ENCODE assay signal across 9 mouse cellular contexts in the genomic region with DNA sequence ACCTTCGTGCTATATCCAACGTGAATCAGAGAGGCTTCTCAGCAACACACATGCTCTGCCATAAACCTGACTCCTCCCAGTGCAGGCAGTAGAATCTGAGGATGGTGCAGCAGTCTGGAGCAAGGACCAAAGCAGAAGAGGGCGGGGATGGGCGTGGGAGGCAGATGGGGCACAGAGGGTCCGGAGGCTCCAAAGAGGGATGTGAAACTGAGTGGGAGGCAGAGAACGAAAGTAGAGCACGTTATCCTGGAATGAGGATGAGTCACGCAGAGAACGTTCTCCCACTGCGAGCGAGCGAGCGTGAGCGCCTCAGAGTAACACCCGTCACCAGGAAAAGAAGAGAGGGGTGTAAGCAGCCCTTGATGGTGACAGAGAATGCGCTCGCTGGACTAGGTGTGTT. TPM values are rescaled to one million over a fixed set of nuclear protein-coding genes. Genes with fewer than 3 reads are reported as not detected.
DNase-seq lines count a peak whose midpoint lies in the region; ATAC-seq lines count a peak whose summit lies in the region.
"Had no signal": no experiment of that assay in that cellular context is flagged by ENCODE, and none has a peak within 500 bp of the region (broad histone marks: within the 10 kb centered on the region; RNA-seq: fewer than 3 reads in every experiment).

No protein-coding gene starts in this region.

- H3K4me2 ChIP-seq in liver, embryonic 11.5 days: no peak overlapping the region; the same call in 1 of the 2 replicates
- H3K4me2 ChIP-seq: hindbrain, embryonic 15.5 days had no signal

- H3K79me2 ChIP-seq in macrophage (ENCODE audit: inconsistent target): no peaks in the 10 kb centered on the region

- H3K27me3 ChIP-seq in liver, embryonic 11.5 days (replicated peaks; ENCODE audit: control insufficient read depth, insufficient read depth, low read length): no peaks in the 10 kb centered on the region; the same call in 1 of the 2 replicates
- H3K27me3 ChIP-seq: hindbrain, embryonic 15.5 days had no signal

- no peaks in the 10 kb centered on the region for H3K9me3 ChIP-seq in liver, embryonic 11.5 days (ENCODE audit: control insufficient read depth, low read length)
- H3K9me3 ChIP-seq: hindbrain, embryonic 15.5 days had no signal

- H3K9ac ChIP-seq in liver, embryonic 11.5 days (ENCODE audit: low read depth, low read length): no peak overlapping the region
- H3K9ac ChIP-seq: hindbrain, embryonic 15.5 days had no signal

- H3K27ac ChIP-seq in liver, embryonic 11.5 days (ENCODE audit: low read depth, low read length): no peak overlapping the region
- peak overlapping the region; percentile 42 for H3K27ac ChIP-seq in macrophage
- H3K27ac ChIP-seq: hindbrain, embryonic 15.5 days had no signal

- no peak overlapping the region for H3K4me3 ChIP-seq in liver, embryonic 11.5 days (ENCODE audit: low read depth, low read length)
- no peak overlapping the region for H3K4me3 ChIP-seq in macrophage (ENCODE audit: inconsistent target)
- H3K4me3 ChIP-seq: hindbrain, embryonic 15.5 days had no signal

- 80% methylated on average over 17 of the region's 17 CpGs for WGBS in liver, embryonic 11.5 days
- 23% methylated on average over 17 of the region's 17 CpGs for WGBS in macrophage (ENCODE audit: missing documents)

- no peak for ATAC-seq in liver, embryonic 11.5 days (replicated peaks; ENCODE audit: low FRiP score)

- H3K36me3 ChIP-seq in liver, embryonic 11.5 days (ENCODE audit: control insufficient read depth, insufficient read depth, low read length): no peaks in the 10 kb centered on the region
- no peaks in the 10 kb centered on the region for H3K36me3 ChIP-seq in macrophage (ENCODE audit: inconsistent target)
- H3K36me3 ChIP-seq: hindbrain, embryonic 15.5 days had no signal

- H3K4me1 ChIP-seq in liver, embryonic 11.5 days (replicated peaks; ENCODE audit: control insufficient read depth, insufficient read depth, low read length): 0 out of 2 replicates have a peak, but pooled peaks cover 10% of the 10 kb centered on the region
- H3K4me1 ChIP-seq: hindbrain, embryonic 15.5 days had no signal

- peak; percentile 20 for DNase-seq in liver
- no peak for DNase-seq in liver, embryonic 11.5 days (ENCODE audit: low spot score)
- DNase-seq in frontal cortex, postnatal 36 days (ENCODE audit: low spot score in 2 of 2): peak; percentile 84
- DNase-seq in layer of hippocampus, adult 9-11 months: peak; percentile 87
- no peak for DNase-seq in cerebellum, adult 9-11 months
- DNase-seq in yolk sac, embryonic 10.5 days (ENCODE audit: low spot score): no peak
- no peak for DNase-seq in retina, postnatal 1 day

RNA-seq across cellular contexts. Expression of a gene that starts 12.2 kb away (rescaled TPM):
- polyA plus RNA-seq in liver, embryonic 11.5 days (2014; fragmentation: Nextera tagmentation; extraction: Ambion mirVana): 2.6 and 3.1 TPM in 2 replicates
- total RNA-seq in macrophage (2018; cell fraction: chromatin; rRNA removed): 10 to 100 TPM in 12 of 26 experiments, 1 to 10 TPM in 14; 3.9 to 31.3 (median 9.4) TPM
- 10 to 100 TPM; 18.0 to 86.1 (median 49.5) TPM for total RNA-seq in macrophage (2018; cell fraction: cytosol; rRNA removed)
- 10 to 100 TPM; 21.9 to 89.8 (median 47.1) TPM for total RNA-seq in macrophage (2018; cell fraction: nucleus; rRNA removed)
- polyA plus RNA-seq in macrophage (2018): 29.5 to 46.7 TPM (median 43.8 TPM) in 3 replicates

Comparison
In these comparisons a context has a peak if more than half of its experiments do, and no peak if none do; other contexts are left out.
1. DNase-seq: peak in liver (single experiment), frontal cortex, postnatal 36 days (2 of 2) and layer of hippocampus, adult 9-11 months (single experiment); none in liver, embryonic 11.5 days (single experiment), cerebellum, adult 9-11 months (single experiment), yolk sac, embryonic 10.5 days (single experiment) and retina, postnatal 1 day (single experiment).